Mouse (Mus musculus) megakaryocyte, embryonic 14.5 days (primary cell): ENCODE data around the gene 2300003K06Rik.

Experiments used
- FLI1 ChIP-seq: IDR thresholded peaks from 2 replicates; pipeline ENCODE4 v1.6.1; 2012; ENCODE audit warnings: low read length, inconsistent platforms, mixed read lengths
- GATA1 ChIP-seq: IDR thresholded peaks from 3 replicates; pipeline ENCODE4 v1.6.1; 2012; ENCODE audit warnings: mixed read lengths, low read length, inconsistent platforms, borderline replicate concordance

DNA sequence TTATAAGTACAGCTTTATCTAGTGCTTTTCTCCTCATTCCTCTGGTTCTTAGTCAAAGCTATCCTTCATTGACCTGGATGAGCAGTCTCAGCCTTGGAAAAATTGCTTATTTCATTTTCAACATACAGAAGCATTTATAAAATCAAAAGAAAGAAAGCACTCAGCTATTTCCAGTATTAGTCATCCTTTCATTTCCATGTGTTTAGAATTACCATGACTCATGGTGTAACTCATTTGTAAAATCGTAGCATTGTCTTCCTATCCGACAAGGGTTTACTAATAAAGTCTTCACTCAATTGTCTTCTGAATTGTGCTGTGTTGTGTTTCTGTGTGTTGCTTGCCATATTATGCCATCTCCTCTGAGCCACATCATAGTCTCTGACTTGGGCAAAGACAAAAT is 20.9 kb upstream of the 2300003K06Rik start:
- no peak for TF ChIP-seq GATA1
- no peak for TF ChIP-seq FLI1
